Mouse (Mus musculus): ENCODE data around the gene Pin1. TPM values are rescaled to one million over a fixed set of nuclear protein-coding genes. Genes with fewer than 3 reads are reported as not detected.
"Not testable (repeated sequence)": the region's sequence is repeated elsewhere in the genome, so short reads cannot be mapped to it uniquely, and the experiment has no call there.

The Pin1 gene
- total and polyA plus RNA-seq, 2 experiments = 7.4 to 9.0 TPM

- 96% methylated on average over 2 of the region's 2 CpGs for WGBS
- H3K4me1 ChIP-seq (ENCODE audit: control insufficient read depth, insufficient read depth, low read length) = no peaks in the 10 kb centered on the region
- H3K4me3 ChIP-seq (ENCODE audit: insufficient read depth, low read depth, low read length) = no peak overlapping the region
- no peak for DNase-seq (ENCODE audit: extremely low read depth, low read depth, low spot score)
- no peaks in the 10 kb centered on the region for H3K36me3 ChIP-seq (ENCODE audit: control insufficient read depth, insufficient read depth, low read length)
- TF ChIP-seq CTCF (IDR thresholded peaks at IDR 0.05; ENCODE audit: low read depth, low read length) (no peak), POLR2A (IDR thresholded peaks at IDR 0.05; ENCODE audit: extremely low read depth, insufficient read depth, low read length) (no peak)
- no peak overlapping the region for H3K9ac ChIP-seq (ENCODE audit: low read depth, low read length)
- no peak overlapping the region for H3K27ac ChIP-seq (replicated peaks; ENCODE audit: insufficient read depth, low read depth, low read length)
- no peaks in the 10 kb centered on the region for H3K27me3 ChIP-seq (ENCODE audit: control insufficient read depth, insufficient read depth, low read length)
- no peaks in the 10 kb centered on the region for H3K79me2 ChIP-seq (ENCODE audit: control insufficient read depth, insufficient read depth, low read length)
Measured at GRCm38 (mm10) chr9:20616685-20617084, 35.2 kb upstream of the Pin1 start.

DNA sequence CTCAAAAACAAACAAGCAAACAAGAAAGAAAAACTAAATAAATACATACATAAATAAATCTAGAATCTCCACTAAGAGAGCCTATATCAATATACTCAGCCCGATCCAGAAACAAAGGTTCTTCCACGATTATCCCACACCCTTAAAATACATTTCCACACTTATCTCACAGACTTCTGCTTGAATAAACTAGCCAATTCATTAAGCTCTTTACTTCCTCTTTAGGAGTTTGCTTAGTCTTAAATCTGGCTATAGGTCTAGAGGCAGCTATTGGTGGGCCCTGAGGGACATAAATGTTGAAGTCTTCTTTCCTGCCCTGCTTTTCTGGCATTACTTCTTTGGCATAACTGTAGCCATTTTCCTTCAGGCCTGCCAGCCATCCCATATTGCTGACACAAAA is 20.6 kb upstream of the Pin1 start:
- H3K36me3 ChIP-seq (ENCODE audit: control insufficient read depth, insufficient read depth, low read length) = no peaks in the 10 kb centered on the region
- no peaks in the 10 kb centered on the region for H3K27me3 ChIP-seq (ENCODE audit: control insufficient read depth, insufficient read depth, low read length)
- H3K27ac ChIP-seq (replicated peaks; ENCODE audit: insufficient read depth, low read depth, low read length) = no peak overlapping the region
- no peaks in the 10 kb centered on the region for H3K4me1 ChIP-seq (ENCODE audit: control insufficient read depth, insufficient read depth, low read length)
- H3K9ac ChIP-seq (ENCODE audit: low read depth, low read length) = no peak overlapping the region
- 80% methylated on average over 2 of the region's 2 CpGs for WGBS
- no peaks in the 10 kb centered on the region for H3K79me2 ChIP-seq (ENCODE audit: control insufficient read depth, insufficient read depth, low read length)
- H3K4me3 ChIP-seq (ENCODE audit: insufficient read depth, low read depth, low read length) = no peak overlapping the region
- TF ChIP-seq POLR2A (IDR thresholded peaks at IDR 0.05; ENCODE audit: extremely low read depth, insufficient read depth, low read length) = no peak
- TF ChIP-seq CTCF (IDR thresholded peaks at IDR 0.05; ENCODE audit: low read depth, low read length) = no peak
- DNase-seq (ENCODE audit: extremely low read depth, low read depth, low spot score) = no peak

- H3K4me1 ChIP-seq (ENCODE audit: control insufficient read depth, insufficient read depth, low read length); H3K36me3 ChIP-seq (ENCODE audit: control insufficient read depth, insufficient read depth, low read length); H3K9ac ChIP-seq (ENCODE audit: low read depth, low read length); H3K27ac ChIP-seq (replicated peaks; ENCODE audit: insufficient read depth, low read depth, low read length); H3K27me3 ChIP-seq (ENCODE audit: control insufficient read depth, insufficient read depth, low read length); DNase-seq (ENCODE audit: extremely low read depth, low read depth, low spot score); H3K4me3 ChIP-seq (ENCODE audit: insufficient read depth, low read depth, low read length); H3K79me2 ChIP-seq (ENCODE audit: control insufficient read depth, insufficient read depth, low read length): not testable (repeated sequence)
- WGBS = 94% methylated on average over 8 of the region's 8 CpGs
Measured at GRCm38 (mm10) chr9:20635676-20636075, 16.2 kb upstream of the Pin1 start.

- Histone ChIP-seq H3K4me3 (ENCODE audit: insufficient read depth, low read depth, low read length) (no peak overlapping the region), H3K36me3 (ENCODE audit: control insufficient read depth, insufficient read depth, low read length) (peaks cover 4% of the 10 kb centered on the region; the same call in 1 of the 2 replicates), H3K27ac (replicated peaks; ENCODE audit: insufficient read depth, low read depth, low read length) (no peak overlapping the region), H3K79me2 (ENCODE audit: control insufficient read depth, insufficient read depth, low read length) (no peaks in the 10 kb centered on the region), H3K27me3 (ENCODE audit: control insufficient read depth, insufficient read depth, low read length) (no peaks in the 10 kb centered on the region), H3K4me1 (ENCODE audit: control insufficient read depth, insufficient read depth, low read length) (no peaks in the 10 kb centered on the region), H3K9ac (ENCODE audit: low read depth, low read length) (no peak overlapping the region)
- WGBS = 84% methylated on average over 3 of the region's 3 CpGs
- no peak for DNase-seq (ENCODE audit: extremely low read depth, low read depth, low spot score)
- TF ChIP-seq CTCF (IDR thresholded peaks at IDR 0.05; ENCODE audit: low read depth, low read length) (no peak), POLR2A (IDR thresholded peaks at IDR 0.05; ENCODE audit: extremely low read depth, insufficient read depth, low read length) (no peak)
Measured at GRCm38 (mm10) chr9:20636256-20636655, 15.6 kb upstream of the Pin1 start.

GRCm38 (mm10) chr9:20636790-20637189 is 15.1 kb upstream of the Pin1 start:
- Histone ChIP-seq H3K79me2 (ENCODE audit: control insufficient read depth, insufficient read depth, low read length) (peaks cover under 1% of the 10 kb centered on the region), H3K4me1 (ENCODE audit: control insufficient read depth, insufficient read depth, low read length) (peaks cover 3% of the 10 kb centered on the region), H3K27ac (replicated peaks; ENCODE audit: insufficient read depth, low read depth, low read length) (no peak overlapping the region), H3K36me3 (ENCODE audit: control insufficient read depth, insufficient read depth, low read length) (peaks cover 4% of the 10 kb centered on the region; the same call in 1 of the 2 replicates), H3K4me3 (ENCODE audit: insufficient read depth, low read depth, low read length) (no peak overlapping the region), H3K27me3 (ENCODE audit: control insufficient read depth, insufficient read depth, low read length) (no peaks in the 10 kb centered on the region), H3K9ac (ENCODE audit: low read depth, low read length) (no peak overlapping the region)
- no peak for TF ChIP-seq POLR2A (IDR thresholded peaks at IDR 0.05; ENCODE audit: extremely low read depth, insufficient read depth, low read length)
- TF ChIP-seq CTCF (IDR thresholded peaks at IDR 0.05; ENCODE audit: low read depth, low read length) = no peak
- DNase-seq (ENCODE audit: extremely low read depth, low read depth, low spot score) = no peak
- 83% methylated on average over 2 of the region's 2 CpGs for WGBS

DNA sequence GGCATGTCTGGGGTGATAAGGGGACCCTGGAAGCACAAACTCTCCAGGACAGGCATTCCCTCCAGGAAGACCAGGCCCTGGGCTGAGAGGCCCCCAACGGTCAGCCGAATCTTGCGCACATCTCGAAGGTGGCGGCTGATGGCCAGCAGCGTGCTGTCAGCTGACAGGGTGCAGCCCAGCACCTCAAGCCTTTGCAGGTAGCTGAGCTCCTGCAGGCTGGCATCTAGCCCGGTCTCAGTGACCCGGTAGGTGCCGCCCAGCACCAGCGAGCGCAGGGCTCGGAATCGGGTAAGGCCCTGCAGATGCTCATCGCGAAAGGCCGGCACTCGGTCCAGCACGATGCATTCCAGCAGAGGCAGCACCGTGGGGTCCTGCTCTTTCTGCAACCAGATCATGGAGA is 13.3 kb upstream of the Pin1 start:
- no peak for TF ChIP-seq CTCF (IDR thresholded peaks at IDR 0.05; ENCODE audit: low read depth, low read length)
- no peak for TF ChIP-seq POLR2A (IDR thresholded peaks at IDR 0.05; ENCODE audit: extremely low read depth, insufficient read depth, low read length)
- H3K27ac ChIP-seq (replicated peaks; ENCODE audit: insufficient read depth, low read depth, low read length) = no peak overlapping the region
- DNase-seq (ENCODE audit: extremely low read depth, low read depth, low spot score) = no peak
- no peak overlapping the region for H3K4me3 ChIP-seq (ENCODE audit: insufficient read depth, low read depth, low read length)
- no peaks in the 10 kb centered on the region for H3K27me3 ChIP-seq (ENCODE audit: control insufficient read depth, insufficient read depth, low read length)
- peaks cover 11% of the 10 kb centered on the region for H3K79me2 ChIP-seq (ENCODE audit: control insufficient read depth, insufficient read depth, low read length)
- 96% methylated on average over 19 of the region's 19 CpGs for WGBS
- no peak overlapping the region for H3K9ac ChIP-seq (ENCODE audit: low read depth, low read length)
- H3K36me3 ChIP-seq (ENCODE audit: control insufficient read depth, insufficient read depth, low read length) = peaks cover 4% of the 10 kb centered on the region; the same call in 1 of the 2 replicates
- peaks cover 11% of the 10 kb centered on the region for H3K4me1 ChIP-seq (ENCODE audit: control insufficient read depth, insufficient read depth, low read length)
